Mouse (Mus musculus): ENCODE results near the gene Dtnb. TPM values are rescaled to one million over a fixed set of nuclear protein-coding genes. Genes with fewer than 3 reads are reported as not detected.
"Not testable (repeated sequence)": the region's sequence is repeated elsewhere in the genome, so short reads cannot be mapped to it uniquely, and the experiment has no call there.

Dtnb gene
- 13.1 TPM in 1 of 2 replicates, not detected in the other for total RNA-seq (2014; fragmentation: Nextera tagmentation)
- 0.35 and 0.38 TPM in 2 replicates for total RNA-seq (2017)
- polyA plus RNA-seq (2012), result not detected in 2 replicates

DNA sequence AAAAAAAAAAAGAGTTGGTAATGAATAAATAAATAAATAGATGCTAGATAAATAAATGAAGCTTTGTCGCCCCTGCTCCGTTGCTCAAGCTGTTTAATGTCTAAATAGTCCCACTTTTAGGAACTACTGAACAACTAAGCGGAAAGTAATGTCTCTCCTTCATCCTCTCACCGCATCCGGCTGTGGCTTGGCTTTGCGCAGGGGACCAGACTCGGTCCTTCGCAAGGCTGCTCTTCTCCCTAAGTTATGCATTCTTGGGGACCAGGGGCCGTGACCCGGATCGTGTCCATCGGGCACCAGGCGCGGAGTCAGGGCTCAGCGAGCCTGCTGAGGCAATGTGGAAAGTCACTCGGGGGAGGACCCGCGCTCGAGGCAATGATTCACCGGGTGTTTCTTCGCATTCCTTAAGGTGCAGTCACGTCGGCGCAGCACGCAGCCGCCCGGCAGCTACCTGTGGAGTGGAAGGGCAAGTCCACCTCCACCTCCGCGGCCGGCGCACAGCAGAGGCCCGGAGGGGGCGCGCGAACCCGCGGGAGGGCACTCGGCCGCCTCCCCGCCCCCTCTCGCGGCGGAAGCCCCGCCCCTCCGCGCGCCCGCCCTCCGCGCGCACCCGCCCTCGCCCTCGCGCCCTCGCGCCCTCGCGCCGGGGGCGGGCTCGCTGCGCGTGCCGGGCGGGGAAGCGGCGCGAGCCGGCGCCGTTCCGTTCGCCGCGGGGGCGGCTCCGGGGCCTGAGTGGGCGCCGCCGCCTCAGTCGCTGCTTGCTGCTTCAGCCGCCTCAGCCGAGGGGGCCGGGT, at the start of gene Dtnb:
Dtnb (plus strand) TSS at position 595 of the 794 bp plus-strand sequence.
- ATAC-seq (ENCODE audit: extremely low read depth, insufficient number of reproducible peaks, low FRiP score, poor library complexity, severe bottlenecking) (no peak), DNase-seq (ENCODE audit: low spot score) (no peak)
- no peaks in the 10 kb centered on the region for H3K36me3 ChIP-seq (replicated peaks)
- H3K9me3 ChIP-seq (replicated peaks), result peaks cover 10% of the 10 kb centered on the region
- H3K4me3 ChIP-seq (ENCODE audit: low read depth, low read length), result no peak within 1 kb of the TSS
- TF ChIP-seq POLR2AphosphoS5 (IDR thresholded peaks at IDR 0.05; ENCODE audit: insufficient replicate concordance, low read depth, low read length), result no peak
- TF ChIP-seq TAL1 (conservative IDR thresholded peaks at IDR 0.05; ENCODE audit: low read depth, low read length), result no peak
- no peak for TF ChIP-seq GATA2 (IDR thresholded peaks at IDR 0.05; ENCODE audit: borderline replicate concordance, low read depth, low read length)
- TF ChIP-seq CTCF (IDR thresholded peaks at IDR 0.05; ENCODE audit: low read depth, low read length), result no peak
- no peak for TF ChIP-seq GATA1 (IDR thresholded peaks at IDR 0.05; ENCODE audit: borderline replicate concordance, low read length)
- no peaks in the 10 kb centered on the region; the same call in 1 of the 2 replicates for H3K27me3 ChIP-seq (ENCODE audit: insufficient read depth, low read length)
- H3K4me1 ChIP-seq (ENCODE audit: insufficient read depth, low read depth, low read length), result no peaks in the 10 kb centered on the region

DNA sequence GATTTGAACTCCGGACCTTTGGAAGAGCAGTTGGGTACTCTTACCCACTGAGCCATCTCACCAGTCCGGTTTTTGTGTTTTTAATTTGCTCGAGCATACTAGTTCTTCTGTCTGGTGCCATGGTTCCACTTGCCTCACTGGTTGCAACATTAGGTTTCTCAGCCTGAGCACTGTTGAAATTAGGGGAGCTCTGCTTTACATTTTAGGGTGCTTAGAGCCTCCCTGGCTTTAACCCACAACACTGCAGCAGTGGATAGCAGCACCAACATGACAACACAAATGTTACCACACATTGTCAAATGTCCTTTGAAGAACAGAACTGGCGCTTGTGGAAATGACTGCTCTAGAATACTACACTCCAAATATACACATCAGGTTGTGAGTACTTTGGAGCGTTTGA, 46.6 kb upstream of the Dtnb start:
- H3K27me3 ChIP-seq (ENCODE audit: insufficient read depth, low read length), result no peaks in the 10 kb centered on the region
- H3K4me3 ChIP-seq (ENCODE audit: low read depth, low read length), result no peak overlapping the region
- no peaks in the 10 kb centered on the region for H3K4me1 ChIP-seq (ENCODE audit: insufficient read depth, low read depth, low read length)
- H3K9me3 ChIP-seq (replicated peaks), result no peaks in the 10 kb centered on the region
- no peak for ATAC-seq (ENCODE audit: extremely low read depth, insufficient number of reproducible peaks, low FRiP score, poor library complexity, severe bottlenecking)
- no peaks in the 10 kb centered on the region for H3K36me3 ChIP-seq (replicated peaks)
- no peak for DNase-seq (ENCODE audit: low spot score)
- TF ChIP-seq POLR2AphosphoS5 (IDR thresholded peaks at IDR 0.05; ENCODE audit: insufficient replicate concordance, low read depth, low read length) (no peak), TAL1 (conservative IDR thresholded peaks at IDR 0.05; ENCODE audit: low read depth, low read length) (no peak), CTCF (IDR thresholded peaks at IDR 0.05; ENCODE audit: low read depth, low read length) (no peak), GATA2 (IDR thresholded peaks at IDR 0.05; ENCODE audit: borderline replicate concordance, low read depth, low read length) (no peak), GATA1 (IDR thresholded peaks at IDR 0.05; ENCODE audit: borderline replicate concordance, low read length) (no peak)

DNA sequence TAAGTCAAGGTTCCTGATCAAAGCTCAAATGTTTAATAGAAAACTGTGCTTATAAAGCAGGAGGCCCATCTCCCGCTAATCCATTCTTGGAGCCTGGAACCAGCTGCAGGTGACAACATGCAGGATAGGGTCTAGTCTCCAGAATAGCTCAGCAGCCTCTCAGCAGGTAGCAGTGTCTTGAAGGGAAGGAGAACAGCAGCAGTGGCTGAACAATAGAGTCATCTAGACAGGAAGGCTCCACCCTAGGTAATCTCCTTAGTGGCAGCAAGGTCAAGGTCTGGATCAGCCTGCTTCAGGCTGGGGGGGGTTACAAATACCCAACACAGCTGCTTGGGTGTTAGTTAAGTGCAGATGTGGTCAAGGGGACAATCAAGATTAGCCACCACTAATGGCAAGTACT, 36.7 kb upstream of the Dtnb start:
- H3K9me3 ChIP-seq (replicated peaks); H3K36me3 ChIP-seq (replicated peaks); H3K27me3 ChIP-seq (ENCODE audit: insufficient read depth, low read length); H3K4me3 ChIP-seq (ENCODE audit: low read depth, low read length); ATAC-seq (ENCODE audit: extremely low read depth, insufficient number of reproducible peaks, low FRiP score, poor library complexity, severe bottlenecking); H3K4me1 ChIP-seq (ENCODE audit: insufficient read depth, low read depth, low read length); DNase-seq (ENCODE audit: low spot score): not testable (repeated sequence)

DNA sequence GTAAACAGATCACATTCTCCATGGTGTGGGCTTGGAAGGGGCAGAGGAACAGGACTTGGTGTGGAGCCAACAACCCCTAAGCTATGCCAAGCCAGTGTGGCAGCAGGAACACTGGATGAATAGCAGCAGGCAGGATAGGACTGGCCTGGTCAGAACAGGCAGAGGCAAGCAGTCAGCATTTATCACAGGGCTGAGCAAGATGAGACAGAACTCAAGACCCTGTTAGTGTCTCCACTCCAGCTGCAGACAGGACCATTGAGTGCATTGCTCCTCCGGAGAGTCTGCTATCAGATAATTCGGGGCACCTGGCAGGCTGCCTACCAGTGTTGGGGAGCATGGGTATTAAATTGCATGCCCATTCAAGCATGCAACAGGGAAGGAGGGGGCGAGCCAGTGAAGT, 34.6 kb upstream of the Dtnb start:
- no peak for ATAC-seq (ENCODE audit: extremely low read depth, insufficient number of reproducible peaks, low FRiP score, poor library complexity, severe bottlenecking)
- TF ChIP-seq GATA1 (IDR thresholded peaks at IDR 0.05; ENCODE audit: borderline replicate concordance, low read length) (no peak), POLR2AphosphoS5 (IDR thresholded peaks at IDR 0.05; ENCODE audit: insufficient replicate concordance, low read depth, low read length) (no peak), CTCF (IDR thresholded peaks at IDR 0.05; ENCODE audit: low read depth, low read length) (no peak), GATA2 (IDR thresholded peaks at IDR 0.05; ENCODE audit: borderline replicate concordance, low read depth, low read length) (no peak), TAL1 (conservative IDR thresholded peaks at IDR 0.05; ENCODE audit: low read depth, low read length) (no peak)
- Histone ChIP-seq H3K9me3 (replicated peaks) (no peaks in the 10 kb centered on the region), H3K4me3 (ENCODE audit: low read depth, low read length) (no peak overlapping the region), H3K36me3 (replicated peaks) (no peaks in the 10 kb centered on the region), H3K4me1 (ENCODE audit: insufficient read depth, low read depth, low read length) (no peaks in the 10 kb centered on the region), H3K27me3 (ENCODE audit: insufficient read depth, low read length) (no peaks in the 10 kb centered on the region)
- no peak for DNase-seq (ENCODE audit: low spot score)

DNA sequence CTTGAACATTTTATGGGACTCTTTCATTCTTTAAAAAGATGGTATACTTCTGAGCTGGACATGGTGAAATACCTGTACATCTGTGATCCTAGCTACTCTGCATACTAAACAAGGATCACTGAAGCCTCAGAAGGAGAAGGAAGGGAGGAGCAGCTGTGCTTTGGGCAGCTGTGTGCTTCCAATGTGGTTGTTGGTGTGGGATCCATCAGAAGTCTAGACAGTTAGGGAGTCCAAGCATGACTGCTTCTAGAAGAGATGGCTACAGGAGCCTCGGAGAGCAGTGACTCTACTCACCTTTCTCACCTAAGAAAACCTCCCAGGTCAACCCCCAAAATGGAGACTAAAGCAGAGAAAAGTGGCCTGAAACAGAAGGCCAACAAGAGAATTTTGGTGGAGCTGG, 34.1 kb upstream of the Dtnb start:
- Histone ChIP-seq H3K36me3 (replicated peaks) (no peaks in the 10 kb centered on the region), H3K4me3 (ENCODE audit: low read depth, low read length) (no peak overlapping the region), H3K4me1 (ENCODE audit: insufficient read depth, low read depth, low read length) (no peaks in the 10 kb centered on the region), H3K27me3 (ENCODE audit: insufficient read depth, low read length) (no peaks in the 10 kb centered on the region), H3K9me3 (replicated peaks) (no peaks in the 10 kb centered on the region)
- TF ChIP-seq POLR2AphosphoS5 (IDR thresholded peaks at IDR 0.05; ENCODE audit: insufficient replicate concordance, low read depth, low read length) (no peak), GATA2 (IDR thresholded peaks at IDR 0.05; ENCODE audit: borderline replicate concordance, low read depth, low read length) (no peak)
- ATAC-seq (ENCODE audit: extremely low read depth, insufficient number of reproducible peaks, low FRiP score, poor library complexity, severe bottlenecking) (no peak), DNase-seq (ENCODE audit: low spot score) (no peak)

DNA sequence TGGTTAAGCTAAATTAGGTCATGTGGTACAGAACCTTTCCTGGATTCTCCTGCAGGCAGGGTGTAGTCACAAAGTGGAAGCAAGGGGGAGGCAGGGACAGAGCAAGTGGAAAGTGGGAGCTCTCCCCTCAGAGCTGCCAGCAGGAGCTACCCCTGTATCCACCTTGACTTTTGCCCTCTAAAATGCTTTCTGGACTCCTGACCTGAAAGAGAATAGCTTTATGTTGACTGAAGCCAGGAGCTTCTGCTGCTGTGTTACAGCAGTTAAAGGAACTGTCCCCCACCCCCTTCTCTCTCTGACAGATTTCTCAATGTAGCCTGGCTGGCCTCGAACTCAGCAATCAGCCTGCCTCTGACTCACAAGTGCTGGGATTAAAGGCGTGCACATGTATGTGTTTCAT, 32.6 kb upstream of the Dtnb start:
- no peaks in the 10 kb centered on the region for H3K9me3 ChIP-seq (replicated peaks)
- H3K36me3 ChIP-seq (replicated peaks), result no peaks in the 10 kb centered on the region
- no peaks in the 10 kb centered on the region for H3K4me1 ChIP-seq (ENCODE audit: insufficient read depth, low read depth, low read length)
- no peak for TF ChIP-seq CTCF (IDR thresholded peaks at IDR 0.05; ENCODE audit: low read depth, low read length)
- no peak for TF ChIP-seq GATA2 (IDR thresholded peaks at IDR 0.05; ENCODE audit: borderline replicate concordance, low read depth, low read length)
- no peak for TF ChIP-seq TAL1 (conservative IDR thresholded peaks at IDR 0.05; ENCODE audit: low read depth, low read length)
- no peak for TF ChIP-seq GATA1 (IDR thresholded peaks at IDR 0.05; ENCODE audit: borderline replicate concordance, low read length)
- TF ChIP-seq POLR2AphosphoS5 (IDR thresholded peaks at IDR 0.05; ENCODE audit: insufficient replicate concordance, low read depth, low read length), result no peak
- no peak overlapping the region for H3K4me3 ChIP-seq (ENCODE audit: low read depth, low read length)
- no peak for ATAC-seq (ENCODE audit: extremely low read depth, insufficient number of reproducible peaks, low FRiP score, poor library complexity, severe bottlenecking)
- DNase-seq (ENCODE audit: low spot score), result no peak
- no peaks in the 10 kb centered on the region for H3K27me3 ChIP-seq (ENCODE audit: insufficient read depth, low read length)
